Mouse (Mus musculus) telencephalon, adult 2 months (tissue): ENCODE results near the gene Emc10.
A peak's percentile ranks its signal among the peaks of the same experiment; 100 is the strongest.

Experiments
- DNase-seq: peaks from one replicate; pipeline ENCODE4 v3.0.0-alpha.2; 2011; ENCODE audit warnings: low read depth, low spot score

Gene Emc10

GRCm38 (mm10) chr7:44495992-44496770 lies at the start of gene Emc10, which contains the start of gene Fam71e1:
TSS of gene Emc10 (minus strand) at chr7:44496529.
TSS of gene Fam71e1 (plus strand) at chr7:44496581.
- peak; percentile 97 for DNase-seq

- no peak for DNase-seq
These were observed 46.7 kb upstream of the Emc10 start for GRCm38 (mm10) chr7:44543071-44543470.

GRCm38 (mm10) chr7:44542555-44542954 lies 46.2 kb upstream of the Emc10 start:
- no peak for DNase-seq

- DNase-seq: no peak
These were observed 42.7 kb upstream of the Emc10 start for GRCm38 (mm10) chr7:44538756-44539624.

- no peak for DNase-seq
These were observed 41.2 kb upstream of the Emc10 start for GRCm38 (mm10) chr7:44537496-44537895.

- DNase-seq: no peak
These were observed 40.7 kb upstream of the Emc10 start for GRCm38 (mm10) chr7:44537009-44537408.

- peak; percentile 56 for DNase-seq
These were observed 40.2 kb upstream of the Emc10 start for GRCm38 (mm10) chr7:44536590-44536968.

- DNase-seq: no peak
These were observed 39.6 kb upstream of the Emc10 start for GRCm38 (mm10) chr7:44535657-44536589.

- no peak for DNase-seq
These were observed 38.5 kb upstream of the Emc10 start for GRCm38 (mm10) chr7:44534656-44535441.

- no peak for DNase-seq
These were observed 37.9 kb upstream of the Emc10 start for GRCm38 (mm10) chr7:44534242-44534641.

GRCm38 (mm10) chr7:44533746-44534045 lies 37.4 kb upstream of the Emc10 start:
- DNase-seq: no peak

GRCm38 (mm10) chr7:44532918-44533745 lies 36.8 kb upstream of the Emc10 start:
- DNase-seq: no peak

- DNase-seq: no peak
These were observed 35.8 kb upstream of the Emc10 start, which contains the start of gene Spib for GRCm38 (mm10) chr7:44531946-44532732. TSS of gene Spib (minus strand) at chr7:44532071.

GRCm38 (mm10) chr7:44531207-44531606 lies 34.9 kb upstream of the Emc10 start:
- DNase-seq: no peak

GRCm38 (mm10) chr7:44530507-44530906 lies 34.2 kb upstream of the Emc10 start:
- DNase-seq: no peak

- DNase-seq: no peak
These were observed 33.2 kb upstream of the Emc10 start for GRCm38 (mm10) chr7:44529518-44529917.

GRCm38 (mm10) chr7:44527483-44528398 lies 31.4 kb upstream of the Emc10 start:
- DNase-seq: peak; percentile 70
